Mouse (Mus musculus) intestine, postnatal 0 days (tissue): ENCODE results near the gene Klhdc3. TPM values are rescaled to one million over a fixed set of nuclear protein-coding genes. Genes with fewer than 3 reads are reported as not detected.

Experiments used
- ATAC-seq: fragments of 200-750 bp; cut with Nextera tagmentation; 2 replicates; pipeline ENCODE4 v1.8.0; 2017; ENCODE audit warnings: mild to moderate bottlenecking, moderate TSS enrichment, moderate library complexity
- H3K27ac ChIP-seq: fragments of 300-500 bp; sonication (generic); 2 replicates; pipeline ENCODE4 v1.5.1; 2014; ENCODE audit warnings: mild to moderate bottlenecking, low read depth, low read length, moderate library complexity
- H3K27me3 ChIP-seq: fragments of 300-500 bp; sonication (generic); replicated peaks from 2 replicates; pipeline ENCODE4 v1.6.1; 2014; ENCODE audit warnings: low read length, mixed read lengths; ENCODE audit not compliant: control insufficient read depth, insufficient read depth
- H3K36me3 ChIP-seq: fragments of 300-500 bp; sonication (generic); 2 replicates; pipeline ENCODE4 v1.6.1; 2014; ENCODE audit warnings: mild to moderate bottlenecking, moderate library complexity; ENCODE audit not compliant: control insufficient read depth, insufficient read depth
- H3K4me1 ChIP-seq: fragments of 300-500 bp; sonication (generic); replicated peaks from 2 replicates; pipeline ENCODE4 v1.6.1; 2014; ENCODE audit warnings: antibody characterized with exemption, low read length, mixed read lengths; ENCODE audit not compliant: control insufficient read depth, insufficient read depth
- H3K4me2 ChIP-seq: fragments of 300-500 bp; sonication (generic); replicated peaks from 2 replicates; pipeline ENCODE4 v1.6.1; 2014; ENCODE audit warnings: low read depth, mild to moderate bottlenecking, moderate library complexity
- H3K4me3 ChIP-seq: fragments of 300-500 bp; sonication (generic); 2 replicates; pipeline ENCODE4 v1.5.1; 2014; ENCODE audit warnings: low read depth, low read length
- H3K9ac ChIP-seq: fragments of 300-500 bp; sonication (generic); 2 replicates; pipeline ENCODE4 v1.6.1; 2014; ENCODE audit warnings: mild to moderate bottlenecking, low read depth, low read length
- H3K9me3 ChIP-seq: fragments of 300-500 bp; sonication (generic); 2 replicates; pipeline ENCODE4 v1.6.1; 2016; ENCODE audit warnings: mixed run types; ENCODE audit not compliant: control insufficient read depth
- CTCF ChIP-seq: sonication (generic); IDR thresholded peaks from 2 replicates; pipeline ENCODE4 v1.5.1; 2016; ENCODE audit warnings: low read depth, mild to moderate bottlenecking, control low read depth, antibody characterized with exemption, moderate library complexity
- WGBS: fragments of 180-500 bp; shearing (Covaris S2); extraction: QIAGEN DNeasy Blood & Tissue Kit; methylation state at CpG from one replicate; pipeline ENCODE4 v1.1.7; 2014; 5-methylcytosine and 5-hydroxymethylcytosine counted together
- polyA plus RNA-seq: library from polyadenylated mRNA; unstranded; fragments of >200 nt; fragmentation: Nextera tagmentation; extraction: Ambion mirVana; gene quantifications from 2 replicates; pipeline ENCODE4 v1.2.1, GENCODE M21; 2015

Klhdc3 gene
- polyA plus RNA-seq, 1 experiment from 2014 or later = 94.2 TPM

- H3K9me3 ChIP-seq = no peaks in the 10 kb centered on the region
- under 1% methylated on average over 64 of the region's 76 CpGs for WGBS
- H3K4me2 ChIP-seq = peak overlapping the region; percentile 95
- ATAC-seq = peak; percentile 58
- H3K9ac ChIP-seq = peak overlapping the region; percentile 94
- no peak for TF ChIP-seq CTCF
- H3K27ac ChIP-seq = peak overlapping the region; percentile 65
- H3K4me3 ChIP-seq = peak overlapping the region; percentile 79
- H3K4me1 ChIP-seq = peaks cover 5% of the 10 kb centered on the region; the same call in 1 of the 2 replicates
- no peaks in the 10 kb centered on the region for H3K27me3 ChIP-seq
- 0 out of 2 replicates have a peak, but pooled peaks cover 16% of the 10 kb centered on the region for H3K36me3 ChIP-seq
These were observed 31.0 kb upstream of the Klhdc3 start for GRCm38 (mm10) chr17:46711612-46712271.

- WGBS = 6% methylated on average over 36 of the region's 36 CpGs
- no peak for TF ChIP-seq CTCF
- peak; percentile 85 for ATAC-seq
- peak within 1 kb of the TSS; percentile 94 for H3K9ac ChIP-seq
- peak within 1 kb of the TSS; percentile 95 for H3K4me2 ChIP-seq
- H3K9me3 ChIP-seq = no peaks in the 10 kb centered on the region
- H3K4me3 ChIP-seq = peak within 1 kb of the TSS; percentile 79
- peak within 1 kb of the TSS; percentile 65 for H3K27ac ChIP-seq
- H3K36me3 ChIP-seq = 0 out of 2 replicates have a peak, but pooled peaks cover 16% of the 10 kb centered on the region
- H3K4me1 ChIP-seq = peaks cover 5% of the 10 kb centered on the region; the same call in 1 of the 2 replicates
- no peaks in the 10 kb centered on the region for H3K27me3 ChIP-seq
These were observed 30.4 kb upstream of the Klhdc3 start, which contains the start of gene Pex6 for GRCm38 (mm10) chr17:46710959-46711597. TSS of gene Pex6 (plus strand) at chr17:46711463.

GRCm38 (mm10) chr17:46706375-46707089, 25.8 kb upstream of the Klhdc3 start:
- Histone ChIP-seq H3K4me3 (no peak overlapping the region), H3K36me3 (no peaks in the 10 kb centered on the region), H3K27ac (no peak overlapping the region), H3K4me1 (0 out of 2 replicates have a peak, but pooled peaks cover 10% of the 10 kb centered on the region), H3K27me3 (no peaks in the 10 kb centered on the region), H3K9me3 (no peaks in the 10 kb centered on the region), H3K9ac (no peak overlapping the region), H3K4me2 (no peak overlapping the region)
- 95% methylated on average over 14 of the region's 14 CpGs for WGBS
- TF ChIP-seq CTCF = no peak
- no peak for ATAC-seq

DNA sequence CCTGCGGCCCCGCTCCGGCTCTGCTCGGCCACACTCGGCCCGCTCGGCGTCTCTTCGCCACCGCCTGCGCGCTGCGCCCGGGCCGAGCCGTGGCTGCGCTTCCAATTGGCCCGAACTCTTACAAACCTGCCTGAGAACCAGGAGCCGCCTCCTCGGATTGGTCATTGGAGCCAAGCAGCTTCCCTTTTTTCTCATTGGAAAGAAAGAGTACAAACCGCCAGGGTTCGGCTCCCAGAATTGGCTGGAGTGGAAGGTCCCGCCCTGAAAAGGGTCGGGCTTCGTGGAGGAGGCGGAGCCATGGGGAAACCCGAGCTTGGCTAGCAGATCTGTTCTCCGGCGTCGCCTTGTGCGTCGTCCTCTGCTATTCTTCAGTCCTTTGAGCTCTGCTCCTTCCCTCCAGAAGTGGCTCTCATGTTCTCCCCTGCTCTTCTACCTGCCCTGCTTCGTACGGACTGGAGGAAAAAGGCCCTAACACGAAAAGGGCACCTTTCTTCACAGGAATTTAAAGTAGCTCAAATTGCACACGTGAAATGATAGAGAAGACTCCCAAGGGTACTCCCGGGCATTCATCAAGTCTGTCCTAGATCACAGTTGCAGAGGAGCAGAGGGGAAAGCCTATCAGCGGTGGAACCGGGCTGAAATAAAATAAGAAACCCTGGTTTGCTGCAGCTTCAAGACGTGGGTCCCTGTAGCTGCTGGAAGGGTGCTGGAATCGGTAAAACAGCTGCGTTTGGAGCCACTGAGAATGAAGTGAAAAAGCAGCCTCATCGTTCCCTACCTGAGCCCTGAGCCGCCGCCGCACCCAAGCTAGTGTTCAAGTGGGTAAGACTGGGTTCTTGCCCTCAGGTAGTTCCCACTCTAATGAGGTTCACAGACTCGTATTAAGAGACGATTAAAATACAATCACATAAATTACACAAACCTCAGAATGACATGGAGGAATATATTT, 24.4 kb upstream of the Klhdc3 start, which contains the start of gene Ppp2r5d:
Ppp2r5d (minus strand) TSS at position 225 of the 949 bp plus-strand sequence.
- H3K4me2 ChIP-seq = peak within 1 kb of the TSS; percentile 85
- no peaks in the 10 kb centered on the region for H3K36me3 ChIP-seq
- H3K9me3 ChIP-seq = no peaks in the 10 kb centered on the region
- TF ChIP-seq CTCF = no peak
- peak; percentile 95 for ATAC-seq
- peak within 1 kb of the TSS; percentile 72 for H3K4me3 ChIP-seq
- H3K27ac ChIP-seq = peak within 1 kb of the TSS; percentile 66
- peak within 1 kb of the TSS; percentile 71 for H3K9ac ChIP-seq
- no peaks in the 10 kb centered on the region for H3K27me3 ChIP-seq
- WGBS = under 1% methylated on average over 48 of the region's 48 CpGs
- H3K4me1 ChIP-seq = 0 out of 2 replicates have a peak, but pooled peaks cover 10% of the 10 kb centered on the region

DNA sequence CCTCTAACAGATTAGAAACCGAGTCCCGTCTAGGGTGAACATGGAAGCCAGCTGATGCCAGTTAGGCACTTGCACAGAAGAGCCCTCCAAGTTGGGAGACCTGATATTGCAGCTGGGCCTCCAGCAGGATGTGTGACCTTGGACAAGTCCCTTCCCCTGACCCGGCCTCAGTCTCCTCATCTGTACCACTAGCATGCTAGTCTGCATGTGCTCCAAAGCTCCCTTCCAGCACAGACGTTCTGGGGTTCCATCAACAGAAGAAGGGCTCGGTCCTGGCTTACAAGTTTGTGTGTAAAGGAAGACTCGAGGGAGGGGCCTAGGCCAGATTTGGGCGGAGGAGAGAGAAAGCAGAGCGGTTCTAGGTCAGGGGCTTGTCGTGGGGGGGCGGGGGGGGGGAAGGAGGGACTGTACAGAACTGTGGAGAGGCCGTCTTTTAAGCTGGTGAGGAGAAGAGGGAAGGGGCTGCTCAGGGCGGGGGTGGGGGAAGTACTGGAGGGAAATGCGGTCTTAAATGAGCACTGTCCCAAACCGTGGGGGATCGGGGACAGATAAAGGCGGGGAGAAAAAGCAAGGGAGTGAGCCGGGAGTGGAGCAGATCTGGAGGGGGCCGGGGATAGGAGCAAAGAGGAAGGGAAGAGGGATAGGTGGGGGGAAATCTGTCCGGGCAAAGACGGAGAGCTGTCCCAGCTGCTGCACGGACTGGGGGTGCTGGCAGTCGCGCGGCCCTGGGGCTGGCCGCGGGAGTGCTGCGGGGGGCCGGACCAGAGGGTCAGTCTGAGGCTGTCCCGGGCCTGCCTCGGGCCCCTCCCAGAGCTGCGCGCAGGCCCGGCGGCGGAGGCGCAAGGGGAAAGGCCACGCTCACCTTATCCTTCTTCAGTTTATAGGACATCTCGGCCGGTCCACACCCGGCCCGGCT, 23.5 kb upstream of the Klhdc3 start:
- H3K36me3 ChIP-seq = no peaks in the 10 kb centered on the region
- H3K27ac ChIP-seq = peak overlapping the region; percentile 66
- H3K9me3 ChIP-seq = no peaks in the 10 kb centered on the region
- no peak for TF ChIP-seq CTCF
- peak overlapping the region; percentile 85 for H3K4me2 ChIP-seq
- H3K9ac ChIP-seq = peak overlapping the region; percentile 71
- no peaks in the 10 kb centered on the region for H3K27me3 ChIP-seq
- peak overlapping the region; percentile 72 for H3K4me3 ChIP-seq
- WGBS = 3% methylated on average over 37 of the region's 41 CpGs
- peaks cover 10% of the 10 kb centered on the region; the same call in 1 of the 2 replicates for H3K4me1 ChIP-seq
- peak; percentile 69 for ATAC-seq
